Mouse (Mus musculus): ENCODE data around the gene Dclk1. TPM values are rescaled to one million over a fixed set of nuclear protein-coding genes. Genes with fewer than 3 reads are reported as not detected.

Gene Dclk1
- polyA plus RNA-seq, 1 experiment, result 265 TPM

DNA sequence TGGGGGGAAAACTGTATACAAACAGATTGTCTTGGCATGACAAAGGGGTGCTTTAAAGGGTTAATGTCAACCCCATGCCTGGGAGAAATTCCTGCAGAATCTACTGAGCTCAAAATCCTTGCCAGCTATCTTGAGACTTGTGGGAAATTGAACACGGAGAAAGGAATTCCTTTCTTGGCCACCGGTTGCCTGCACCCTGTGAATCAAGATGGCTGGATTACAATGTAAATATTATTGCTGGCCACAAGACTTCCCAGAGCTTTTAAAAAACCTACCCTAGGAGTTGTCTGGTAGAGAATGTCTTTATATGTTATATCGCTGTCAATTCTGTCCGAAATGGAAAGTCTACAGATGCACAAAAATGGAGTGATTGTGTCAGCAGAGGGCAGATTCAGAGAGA, 28.4 kb upstream of the Dclk1 start:
- TF ChIP-seq POLR2A (IDR thresholded peaks at IDR 0.05; ENCODE audit: insufficient read depth, low read depth, low read length) (no peak), CTCF (IDR thresholded peaks at IDR 0.05; ENCODE audit: insufficient read depth, low read depth, low read length) (no peak)
- no peak overlapping the region for H3K27ac ChIP-seq (ENCODE audit: insufficient read depth, low read depth, low read length)
- no peak overlapping the region for H3K4me3 ChIP-seq (ENCODE audit: insufficient read depth, low read depth, low read length)
- no peaks in the 10 kb centered on the region for H3K4me1 ChIP-seq (ENCODE audit: control insufficient read depth, insufficient read depth, low read length)
- WGBS, result 63% methylated on average over 4 of the region's 4 CpGs

DNA sequence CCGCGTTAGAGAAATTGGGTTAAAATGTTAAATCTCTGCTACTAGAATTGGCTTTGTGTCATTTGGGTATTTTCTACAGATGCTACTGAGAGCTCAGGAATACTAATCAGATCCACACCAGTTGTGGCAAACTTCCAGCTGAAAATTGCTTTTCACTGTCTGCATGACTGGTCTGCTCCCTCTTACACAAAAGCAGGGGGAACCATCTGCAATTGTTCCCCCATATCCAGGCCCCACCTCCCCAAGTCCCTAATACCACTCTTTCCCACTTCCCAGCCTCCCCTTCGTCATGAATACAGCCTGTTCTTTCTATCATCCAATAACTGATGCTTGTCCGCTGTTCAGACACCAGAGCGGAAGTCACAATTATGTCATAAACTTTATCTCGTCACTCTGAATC, 27.8 kb upstream of the Dclk1 start:
- H3K4me1 ChIP-seq (ENCODE audit: control insufficient read depth, insufficient read depth, low read length), result no peaks in the 10 kb centered on the region
- H3K4me3 ChIP-seq (ENCODE audit: insufficient read depth, low read depth, low read length), result no peak overlapping the region
- TF ChIP-seq POLR2A (IDR thresholded peaks at IDR 0.05; ENCODE audit: insufficient read depth, low read depth, low read length) (no peak), CTCF (IDR thresholded peaks at IDR 0.05; ENCODE audit: insufficient read depth, low read depth, low read length) (no peak)
- WGBS, result 42% methylated on average over 6 of the region's 6 CpGs
- H3K27ac ChIP-seq (ENCODE audit: insufficient read depth, low read depth, low read length), result no peak overlapping the region

DNA sequence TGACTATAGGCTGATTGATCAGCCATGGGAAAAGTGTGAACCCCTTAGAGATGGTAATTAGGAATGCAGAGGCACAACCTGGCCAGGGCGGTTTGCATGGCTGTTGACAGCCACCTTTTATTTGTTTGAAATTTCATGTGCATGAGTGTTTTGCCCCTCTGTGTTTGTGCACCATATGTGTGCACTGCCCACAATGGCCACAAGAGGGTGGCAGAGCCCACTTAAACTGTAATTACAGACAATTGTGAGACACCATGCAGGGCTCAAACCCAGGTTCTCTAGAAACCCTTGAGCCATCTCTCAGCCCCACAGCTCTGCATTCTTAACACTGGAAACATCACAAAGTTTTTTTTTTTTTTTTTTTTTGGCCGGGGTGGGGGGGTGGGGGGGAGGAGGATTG, 19.7 kb upstream of the Dclk1 start:
- 84% methylated on average over 2 of the region's 2 CpGs for WGBS
- TF ChIP-seq POLR2A (IDR thresholded peaks at IDR 0.05; ENCODE audit: insufficient read depth, low read depth, low read length) (no peak), CTCF (IDR thresholded peaks at IDR 0.05; ENCODE audit: insufficient read depth, low read depth, low read length) (no peak)
- Histone ChIP-seq H3K27ac (ENCODE audit: insufficient read depth, low read depth, low read length) (no peak overlapping the region), H3K4me1 (ENCODE audit: control insufficient read depth, insufficient read depth, low read length) (peaks cover 7% of the 10 kb centered on the region), H3K4me3 (ENCODE audit: insufficient read depth, low read depth, low read length) (no peak overlapping the region)

DNA sequence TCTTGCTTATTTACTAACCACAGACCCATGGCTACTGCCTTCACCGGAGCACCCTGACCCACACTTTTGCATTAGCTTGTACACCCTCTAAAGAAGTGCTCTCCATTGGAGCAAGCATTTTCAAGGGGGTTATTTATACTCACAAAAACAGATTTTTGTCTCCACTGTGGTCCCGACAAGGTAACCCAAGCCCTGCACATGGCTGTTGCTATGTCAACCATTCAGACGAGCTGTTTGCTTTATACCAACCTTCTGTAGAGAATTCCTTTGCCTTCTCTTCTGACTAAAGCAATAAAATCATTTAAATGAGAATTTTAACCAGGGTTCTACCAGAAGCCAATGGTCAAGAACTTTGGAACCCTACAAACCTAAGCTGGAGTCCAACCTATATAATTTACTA, 18.3 kb upstream of the Dclk1 start:
- TF ChIP-seq CTCF (IDR thresholded peaks at IDR 0.05; ENCODE audit: insufficient read depth, low read depth, low read length), result no peak
- TF ChIP-seq POLR2A (IDR thresholded peaks at IDR 0.05; ENCODE audit: insufficient read depth, low read depth, low read length), result no peak
- 53% methylated on average over 3 of the region's 3 CpGs for WGBS

DNA sequence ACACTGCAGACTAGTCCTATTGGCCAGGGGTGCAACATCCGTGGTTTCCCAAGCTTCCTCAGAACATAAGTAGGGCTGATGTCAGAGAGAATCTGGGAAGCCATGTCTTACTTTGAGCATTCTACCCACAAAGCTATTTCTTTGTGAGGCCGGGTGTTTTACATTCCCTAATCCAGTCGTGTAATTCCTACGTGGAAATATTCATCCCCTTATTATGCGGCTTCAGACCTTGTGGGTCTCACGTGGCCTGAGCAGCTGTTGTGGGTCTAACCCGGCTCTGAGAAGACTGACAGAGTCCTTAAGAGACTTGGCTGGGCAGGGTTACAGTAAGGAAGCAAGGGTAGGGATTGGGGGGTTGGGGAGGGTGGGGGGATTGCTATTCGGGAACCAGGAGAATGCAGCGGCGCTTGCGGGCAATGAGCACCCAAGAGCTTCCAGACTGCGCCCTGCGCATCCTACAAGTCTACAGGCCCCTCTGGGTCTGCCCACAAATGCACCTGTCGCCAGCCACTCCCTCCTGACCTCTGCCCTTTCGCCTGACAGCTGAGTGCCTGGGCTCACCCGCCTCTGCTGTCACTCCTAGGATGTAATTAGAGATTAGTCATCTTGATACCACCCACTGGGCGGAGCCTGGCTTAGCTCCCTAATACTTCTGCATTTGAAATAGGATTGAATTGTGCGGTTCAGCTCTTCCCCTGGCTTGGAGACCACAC, 15.5 kb upstream of the Dclk1 start:
- WGBS, result 16% methylated on average over 18 of the region's 18 CpGs
- no peak for TF ChIP-seq CTCF (IDR thresholded peaks at IDR 0.05; ENCODE audit: insufficient read depth, low read depth, low read length)
- no peak for TF ChIP-seq POLR2A (IDR thresholded peaks at IDR 0.05; ENCODE audit: insufficient read depth, low read depth, low read length)
- H3K4me3 ChIP-seq (ENCODE audit: insufficient read depth, low read depth, low read length), result peak overlapping the region; percentile 25; the same call in 1 of the 2 replicates
- peaks cover 7% of the 10 kb centered on the region for H3K4me1 ChIP-seq (ENCODE audit: control insufficient read depth, insufficient read depth, low read length)
- H3K27ac ChIP-seq (ENCODE audit: insufficient read depth, low read depth, low read length), result peak overlapping the region; percentile 68

More for the DNA sequence above, 18.3 kb upstream of the Dclk1 start:
- H3K4me3 ChIP-seq (ENCODE audit: insufficient read depth, low read depth, low read length), result no peak overlapping the region
- no peak overlapping the region for H3K27ac ChIP-seq (ENCODE audit: insufficient read depth, low read depth, low read length)
- H3K4me1 ChIP-seq (ENCODE audit: control insufficient read depth, insufficient read depth, low read length), result peaks cover 7% of the 10 kb centered on the region

DNA sequence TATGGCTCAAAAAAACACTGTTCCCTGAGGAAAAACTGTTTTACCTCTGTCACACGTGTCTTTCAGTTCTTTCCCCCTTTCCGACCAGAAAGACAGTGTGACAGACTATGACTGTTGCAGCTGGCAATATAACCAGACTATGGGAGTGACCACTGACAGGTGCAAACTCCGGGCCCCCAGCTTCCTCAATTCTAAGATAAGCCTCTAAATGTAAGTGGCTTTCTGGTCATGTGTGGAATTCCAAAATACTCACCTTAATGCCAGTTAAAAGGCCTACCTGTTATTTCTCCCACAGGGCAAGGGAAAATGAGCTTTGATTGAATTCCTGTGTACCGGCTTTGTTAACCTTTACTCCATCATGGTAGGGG, 15.0 kb upstream of the Dclk1 start:
- Histone ChIP-seq H3K4me3 (ENCODE audit: insufficient read depth, low read depth, low read length) (no peak overlapping the region), H3K4me1 (ENCODE audit: control insufficient read depth, insufficient read depth, low read length) (peaks cover 7% of the 10 kb centered on the region), H3K27ac (ENCODE audit: insufficient read depth, low read depth, low read length) (peak overlapping the region; percentile 68)
- WGBS, result 30% methylated on average over 4 of the region's 4 CpGs
- TF ChIP-seq CTCF (IDR thresholded peaks at IDR 0.05; ENCODE audit: insufficient read depth, low read depth, low read length) (no peak), POLR2A (IDR thresholded peaks at IDR 0.05; ENCODE audit: insufficient read depth, low read depth, low read length) (no peak)

DNA sequence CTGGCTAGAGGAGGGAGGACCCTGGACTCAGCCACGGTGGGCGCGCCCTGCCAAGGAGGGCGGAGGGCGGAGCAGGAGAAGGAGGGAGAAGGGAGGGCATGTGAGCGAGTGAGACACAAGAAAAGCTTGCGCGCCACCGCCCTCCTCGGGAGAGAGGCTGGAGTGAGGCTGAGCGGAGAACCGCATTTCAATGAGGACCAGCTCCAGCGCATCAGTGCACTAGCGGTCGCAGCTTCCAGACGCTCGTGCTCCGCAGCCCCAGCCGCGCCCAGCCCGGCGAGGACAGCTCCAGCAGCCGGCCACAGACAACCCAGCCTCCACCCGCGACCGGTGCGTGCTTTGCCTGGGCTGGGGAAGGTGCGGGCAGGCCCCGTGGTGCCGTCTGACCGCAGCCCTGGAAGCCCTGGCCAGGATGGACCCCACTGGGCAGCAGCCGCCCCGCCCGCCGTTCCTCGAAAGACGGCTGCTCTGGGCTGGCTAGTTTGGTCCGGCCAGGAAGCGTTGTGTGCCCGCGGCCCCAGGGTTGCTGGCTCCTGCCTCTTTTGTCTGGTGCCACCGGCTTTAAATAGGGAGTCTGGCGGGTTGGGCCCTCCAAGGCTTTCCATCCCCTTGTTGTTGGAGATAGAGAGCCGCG, 375 bp downstream of the Dclk1 start:
- Histone ChIP-seq H3K4me3 (ENCODE audit: insufficient read depth, low read depth, low read length) (peak overlapping the region; percentile 70), H3K27ac (ENCODE audit: insufficient read depth, low read depth, low read length) (peak overlapping the region; percentile 79), H3K4me1 (ENCODE audit: control insufficient read depth, insufficient read depth, low read length) (peaks cover 14% of the 10 kb centered on the region)
- 1% methylated on average over 45 of the region's 45 CpGs for WGBS
- TF ChIP-seq CTCF (IDR thresholded peaks at IDR 0.05; ENCODE audit: insufficient read depth, low read depth, low read length) (no peak), POLR2A (IDR thresholded peaks at IDR 0.05; ENCODE audit: insufficient read depth, low read depth, low read length) (peak; percentile 89)

DNA sequence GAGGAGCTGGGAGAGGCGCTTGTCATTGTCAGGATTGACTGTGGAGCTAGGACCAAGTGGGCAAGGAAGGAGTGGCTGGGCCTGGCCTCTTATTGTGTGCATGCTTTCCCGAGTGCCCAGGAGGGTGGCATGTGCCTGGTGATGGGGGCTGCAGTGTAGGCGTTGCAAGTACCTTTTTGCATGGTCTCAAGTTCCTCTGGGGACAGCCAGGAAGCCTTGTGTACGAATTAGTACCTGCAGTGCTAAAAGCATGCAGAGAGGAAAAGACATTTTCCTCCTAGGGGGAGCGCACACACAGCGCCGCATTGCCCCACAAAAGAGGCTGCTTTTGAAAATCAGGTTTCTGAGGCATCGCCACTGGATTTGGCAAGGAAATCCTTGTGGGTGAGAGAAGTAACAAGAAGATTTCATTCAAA, 900 bp downstream of the Dclk1 start:
- WGBS, result 2% methylated on average over 8 of the region's 8 CpGs
- Histone ChIP-seq H3K27ac (ENCODE audit: insufficient read depth, low read depth, low read length) (peak overlapping the region; percentile 79), H3K4me3 (ENCODE audit: insufficient read depth, low read depth, low read length) (peak overlapping the region; percentile 70), H3K4me1 (ENCODE audit: control insufficient read depth, insufficient read depth, low read length) (peaks cover 14% of the 10 kb centered on the region)
- TF ChIP-seq CTCF (IDR thresholded peaks at IDR 0.05; ENCODE audit: insufficient read depth, low read depth, low read length), result no peak
- no peak for TF ChIP-seq POLR2A (IDR thresholded peaks at IDR 0.05; ENCODE audit: insufficient read depth, low read depth, low read length)

DNA sequence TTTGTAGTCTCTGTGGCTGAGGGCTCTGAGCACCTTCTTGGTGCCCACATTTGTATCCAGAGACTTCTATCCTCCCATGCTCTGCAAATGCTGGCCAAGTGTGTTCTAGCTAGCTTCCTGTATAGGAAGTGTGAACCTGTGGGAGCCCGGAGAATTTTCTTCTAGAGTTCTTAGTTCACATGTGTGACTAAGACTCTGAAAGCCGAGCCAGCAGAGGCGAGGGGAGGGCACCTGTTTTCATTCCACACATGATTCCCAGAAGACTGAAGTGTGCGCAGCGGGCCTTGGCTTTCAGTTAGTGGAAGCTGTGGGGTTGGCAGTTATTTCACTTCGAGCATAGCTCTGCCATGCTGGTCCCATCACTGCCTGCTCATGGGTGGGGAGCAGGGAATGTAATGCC, 1.9 kb downstream of the Dclk1 start:
- WGBS, result 30% methylated on average over 6 of the region's 6 CpGs
- H3K4me1 ChIP-seq (ENCODE audit: control insufficient read depth, insufficient read depth, low read length), result peaks cover 18% of the 10 kb centered on the region
- H3K4me3 ChIP-seq (ENCODE audit: insufficient read depth, low read depth, low read length), result peak overlapping the region; percentile 46
- no peak for TF ChIP-seq CTCF (IDR thresholded peaks at IDR 0.05; ENCODE audit: insufficient read depth, low read depth, low read length)
- no peak for TF ChIP-seq POLR2A (IDR thresholded peaks at IDR 0.05; ENCODE audit: insufficient read depth, low read depth, low read length)
- no peak overlapping the region for H3K27ac ChIP-seq (ENCODE audit: insufficient read depth, low read depth, low read length)
